Mouse (Mus musculus) myocyte (in vitro differentiated cells): ENCODE data around the gene Nrp1. TPM values are rescaled to one million over a fixed set of nuclear protein-coding genes. Genes with fewer than 3 reads are reported as not detected.

Experiments
- H3K27me3 ChIP-seq: one replicate; pipeline ENCODE4 v1.6.1; 2011; ENCODE audit not compliant: control insufficient read depth, insufficient read depth, insufficient read length
- H3K36me3 ChIP-seq: one replicate; pipeline ENCODE4 v1.6.1; 2011; ENCODE audit not compliant: control insufficient read depth, insufficient read depth
- H3K4me2 ChIP-seq: one replicate; pipeline ENCODE4 v1.6.1; 2011; ENCODE audit warnings: low read depth, control low read depth
- H3K4me3 ChIP-seq: one replicate; pipeline ENCODE4 v1.5.1; 2011; ENCODE audit warnings: mild to moderate bottlenecking, control low read depth, moderate library complexity
- H3K79me2 ChIP-seq: one replicate; pipeline ENCODE4 v1.6.1; 2011; ENCODE audit not compliant: control insufficient read depth, insufficient read depth
- H3ac ChIP-seq: one replicate; pipeline ENCODE4 v1.6.1; 2011; ENCODE audit not compliant: control insufficient read depth, insufficient read length
- CEBPB ChIP-seq: IDR thresholded peaks from 2 replicates; pipeline ENCODE4 v1.6.1; 2011; ENCODE audit warnings: mild to moderate bottlenecking, moderate library complexity; ENCODE audit not compliant: poor library complexity, insufficient read depth, severe bottlenecking
- E2F4 ChIP-seq: IDR thresholded peaks from one replicate; pipeline ENCODE4 v1.6.1; 2011; ENCODE audit warnings: mild to moderate bottlenecking, control low read depth, moderate library complexity; ENCODE audit not compliant: insufficient read depth
- MAX ChIP-seq: IDR thresholded peaks from one replicate; pipeline ENCODE4 v1.6.1; 2011; ENCODE audit warnings: low read depth, mild to moderate bottlenecking, control low read depth
- MYOD1 ChIP-seq, 3 experiments: IDR thresholded peaks; one replicate each; pipeline ENCODE4 v1.6.1; 2011; ENCODE audit warnings: control low read depth in 2 of 3, low read depth in 2 of 3, mild to moderate bottlenecking in 2 of 3, moderate library complexity in 1 of 3; ENCODE audit not compliant: insufficient read length in 2 of 3, control insufficient read depth in 1 of 3
- MYOG ChIP-seq, 3 experiments: IDR thresholded peaks; one replicate each; pipeline ENCODE4 v1.6.1; 2011; ENCODE audit warnings: control low read depth in 2 of 3, low read depth in 2 of 3, mild to moderate bottlenecking in 2 of 3; ENCODE audit not compliant: insufficient read length in 2 of 3, control insufficient read depth in 1 of 3, insufficient read depth in 1 of 3
- POLR2A ChIP-seq: IDR thresholded peaks from one replicate; pipeline ENCODE4 v1.6.1; 2011; ENCODE audit warnings: low read depth, mild to moderate bottlenecking, control low read depth, moderate library complexity; ENCODE audit not compliant: insufficient read length
- POLR2AphosphoS2 ChIP-seq: IDR thresholded peaks from one replicate; pipeline ENCODE4 v1.6.1; 2011; ENCODE audit warnings: low read depth, control low read depth; ENCODE audit not compliant: insufficient read length
- REST ChIP-seq: IDR thresholded peaks from one replicate; pipeline ENCODE4 v1.6.1; 2011; ENCODE audit warnings: mild to moderate bottlenecking, control low read depth, moderate library complexity; ENCODE audit not compliant: insufficient read depth, insufficient read length
- SRF ChIP-seq: IDR thresholded peaks from one replicate; pipeline ENCODE4 v1.6.1; 2011; ENCODE audit warnings: low read depth; ENCODE audit not compliant: control insufficient read depth, insufficient read length
- TCF12 ChIP-seq: IDR thresholded peaks from one replicate; pipeline ENCODE4 v1.6.1; 2011; ENCODE audit warnings: mild to moderate bottlenecking, control low read depth; ENCODE audit not compliant: poor library complexity, insufficient read depth, severe bottlenecking
- TCF3 ChIP-seq: IDR thresholded peaks from one replicate; pipeline ENCODE4 v1.6.1; 2011; ENCODE audit warnings: low read depth, control low read depth; ENCODE audit not compliant: insufficient read length
- USF1 ChIP-seq: IDR thresholded peaks from one replicate; pipeline ENCODE4 v1.6.1; 2011; ENCODE audit warnings: low read depth, mild to moderate bottlenecking, control low read depth, moderate library complexity
- polyA plus RNA-seq: library from polyadenylated mRNA; unstranded; fragments of >200 nt; fragmentation: generic; extraction: Trizol; gene quantifications from one replicate; pipeline ENCODE4 v1.2.1, GENCODE M21; 2012; ENCODE audit warnings: missing spikeins

Nrp1 gene
- polyA plus RNA-seq, 1 experiment, result 12.7 TPM

DNA sequence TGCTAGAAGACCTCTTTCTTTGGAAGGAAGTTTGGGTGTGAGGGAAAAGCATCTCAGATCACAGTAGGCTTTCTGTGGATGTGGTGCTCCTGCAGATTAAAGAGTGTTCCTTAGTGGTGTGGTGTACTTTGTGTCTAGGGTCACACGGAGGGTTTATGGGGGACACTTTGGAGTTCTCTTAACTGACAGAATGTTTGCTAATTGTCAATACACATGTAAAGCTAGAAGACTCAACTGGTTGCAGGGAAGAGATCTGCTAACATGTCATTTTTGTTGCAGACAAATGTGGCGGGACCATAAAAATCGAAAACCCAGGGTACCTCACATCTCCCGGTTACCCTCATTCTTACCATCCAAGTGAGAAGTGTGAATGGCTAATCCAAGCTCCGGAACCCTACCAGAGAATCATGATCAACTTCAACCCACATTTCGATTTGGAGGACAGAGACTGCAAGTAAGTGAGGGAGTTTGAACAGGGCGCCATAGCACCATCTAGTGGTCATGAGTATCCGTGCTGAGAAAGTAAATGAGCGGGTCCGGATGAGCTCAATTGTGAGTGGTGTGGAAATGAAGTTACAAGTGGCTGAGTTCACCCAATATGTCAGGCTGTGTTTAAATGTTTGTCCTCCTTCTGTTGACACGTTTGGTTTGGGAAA, 4.7 kb downstream of the Nrp1 start:
- Histone ChIP-seq H3K27me3 (no peaks in the 10 kb centered on the region), H3K4me3 (no peak overlapping the region), H3ac (no peak overlapping the region), H3K36me3 (peaks cover 19% of the 10 kb centered on the region), H3K79me2 (peaks cover 75% of the 10 kb centered on the region), H3K4me2 (peak overlapping the region; percentile 59)
- TF ChIP-seq TCF3 (no peak), TCF12 (no peak), MYOG (IDR thresholded peaks at IDR 0.05; ENCODE audit: control insufficient read depth in 1 of 3, insufficient read depth in 1 of 3, insufficient read length in 2 of 3, low read depth in 2 of 3) (no peak), MAX (no peak), REST (no peak), POLR2A (no peak), E2F4 (no peak), POLR2AphosphoS2 (no peak), SRF (no peak)

GRCm38 (mm10) chr8:128370496-128370895, 12.1 kb downstream of the Nrp1 start:
- Histone ChIP-seq H3K79me2 (peaks cover 96% of the 10 kb centered on the region), H3K36me3 (peaks cover 4% of the 10 kb centered on the region), H3ac (no peak overlapping the region), H3K27me3 (no peaks in the 10 kb centered on the region), H3K4me2 (no peak overlapping the region), H3K4me3 (no peak overlapping the region)
- TF ChIP-seq USF1, result no peak
- TF ChIP-seq POLR2AphosphoS2, result no peak
- TF ChIP-seq MYOG (IDR thresholded peaks at IDR 0.05; ENCODE audit: control insufficient read depth in 1 of 3, insufficient read depth in 1 of 3, insufficient read length in 2 of 3, low read depth in 2 of 3), result no peak
- no peak for TF ChIP-seq CEBPB
- TF ChIP-seq E2F4, result no peak
- no peak for TF ChIP-seq TCF12
- TF ChIP-seq MAX, result no peak
- TF ChIP-seq MYOD1 (IDR thresholded peaks at IDR 0.05; ENCODE audit: control insufficient read depth in 1 of 3, insufficient read length in 2 of 3, low read depth in 2 of 3), result no peak
- TF ChIP-seq SRF, result no peak
- TF ChIP-seq TCF3, result no peak
- TF ChIP-seq POLR2A, result no peak
- no peak for TF ChIP-seq REST

DNA sequence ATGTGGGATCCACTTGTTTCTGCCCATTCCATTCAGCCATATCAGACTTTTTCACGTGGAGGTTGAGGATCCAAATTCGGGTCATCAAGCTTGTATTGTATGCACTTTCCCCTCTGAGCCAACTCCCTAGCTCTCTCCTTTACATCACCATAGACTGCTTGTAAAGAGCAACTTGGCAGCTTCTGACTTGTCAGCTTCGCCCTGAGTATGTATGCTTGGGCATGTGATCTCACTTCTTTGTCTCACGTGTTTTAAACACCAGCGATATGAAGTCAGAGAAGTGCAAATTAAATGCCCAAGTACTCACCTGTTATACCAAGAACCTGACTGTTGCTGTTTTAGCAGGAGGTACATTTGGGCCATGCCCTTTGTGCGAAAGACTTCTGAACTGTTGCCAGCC, 12.6 kb downstream of the Nrp1 start:
- no peaks in the 10 kb centered on the region for H3K27me3 ChIP-seq
- no peak overlapping the region for H3K4me2 ChIP-seq
- H3K4me3 ChIP-seq, result no peak overlapping the region
- no peak overlapping the region for H3ac ChIP-seq
- H3K79me2 ChIP-seq, result peaks cover 91% of the 10 kb centered on the region
- TF ChIP-seq POLR2AphosphoS2 (no peak), MYOG (IDR thresholded peaks at IDR 0.05; ENCODE audit: control insufficient read depth in 1 of 3, insufficient read depth in 1 of 3, insufficient read length in 2 of 3, low read depth in 2 of 3) (no peak), MYOD1 (IDR thresholded peaks at IDR 0.05; ENCODE audit: control insufficient read depth in 1 of 3, insufficient read length in 2 of 3, low read depth in 2 of 3) (no peak), CEBPB (no peak), TCF3 (no peak), POLR2A (no peak), USF1 (no peak), REST (no peak), SRF (no peak)
- H3K36me3 ChIP-seq, result no peaks in the 10 kb centered on the region

- Histone ChIP-seq H3K79me2 (peaks cover 83% of the 10 kb centered on the region), H3ac (no peak overlapping the region), H3K27me3 (no peaks in the 10 kb centered on the region), H3K4me3 (no peak overlapping the region), H3K36me3 (no peaks in the 10 kb centered on the region), H3K4me2 (no peak overlapping the region)
- no peak for TF ChIP-seq CEBPB
- no peak for TF ChIP-seq USF1
- no peak for TF ChIP-seq MYOD1 (IDR thresholded peaks at IDR 0.05; ENCODE audit: control insufficient read depth in 1 of 3, insufficient read length in 2 of 3, low read depth in 2 of 3)
Observed at GRCm38 (mm10) chr8:128371789-128372188, 13.4 kb downstream of the Nrp1 start.

DNA sequence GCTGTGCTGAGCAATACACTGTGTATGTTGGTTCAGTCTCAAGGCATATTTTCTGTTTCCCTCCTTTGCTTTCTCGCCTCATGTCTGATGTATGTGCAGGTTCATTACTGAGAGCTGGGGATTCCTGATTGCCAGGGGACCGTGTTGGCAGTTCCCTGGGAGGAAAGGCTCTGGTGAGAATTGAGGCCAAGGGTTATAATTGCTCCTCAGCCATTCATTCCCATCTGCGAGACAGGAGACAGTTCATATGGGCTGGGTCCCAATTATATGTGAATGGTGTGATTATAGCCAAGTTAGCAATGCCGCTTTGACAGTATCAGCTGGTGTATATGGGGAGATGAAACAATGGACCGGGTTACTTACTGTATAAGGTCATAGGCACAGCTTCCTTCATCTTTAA, 14.3 kb downstream of the Nrp1 start:
- TF ChIP-seq E2F4, result no peak
- no peak for TF ChIP-seq MYOD1 (IDR thresholded peaks at IDR 0.05; ENCODE audit: control insufficient read depth in 1 of 3, insufficient read length in 2 of 3, low read depth in 2 of 3)
- TF ChIP-seq POLR2A, result no peak
- no peak for TF ChIP-seq USF1
- TF ChIP-seq MYOG (IDR thresholded peaks at IDR 0.05; ENCODE audit: control insufficient read depth in 1 of 3, insufficient read depth in 1 of 3, insufficient read length in 2 of 3, low read depth in 2 of 3), result no peak
- TF ChIP-seq CEBPB, result no peak
- TF ChIP-seq POLR2AphosphoS2, result no peak
- no peak for TF ChIP-seq TCF3
- no peak for TF ChIP-seq SRF
- TF ChIP-seq TCF12, result no peak
- peaks cover 83% of the 10 kb centered on the region for H3K79me2 ChIP-seq
- no peak overlapping the region for H3K4me3 ChIP-seq
- no peak overlapping the region for H3K4me2 ChIP-seq
- H3K36me3 ChIP-seq, result no peaks in the 10 kb centered on the region
- no peaks in the 10 kb centered on the region for H3K27me3 ChIP-seq
- H3ac ChIP-seq, result no peak overlapping the region
